23 mouse cellular contexts compared by ENCODE assay signal in genomic region chr9:57654966-57655365, GRCm38 (mm10). TPM values are rescaled to one million over a fixed set of nuclear protein-coding genes. Genes with fewer than 3 reads are reported as not detected.
"Had no signal": no experiment of that assay in that cellular context is flagged by ENCODE, and none has a peak within 500 bp of the region (broad histone marks: within the 10 kb centered on the region; RNA-seq: fewer than 3 reads in every experiment).

No protein-coding gene starts in this region.

- H3K4me3 ChIP-seq: gastrocnemius, adult 2 months; heart, adult 2 months; heart, embryonic 13.5 days; heart, embryonic 15.5 days; hindbrain, embryonic 10.5 days; hindbrain, embryonic 12.5 days; intestine, embryonic 15.5 days; layer of hippocampus, adult 2 months; left cerebral cortex, adult 2 months; limb, embryonic 10.5 days; limb, embryonic 12.5 days; liver, embryonic 13.5 days; liver, embryonic 15.5 days had no signal

- H3K9ac ChIP-seq: heart, embryonic 15.5 days; hindbrain, embryonic 12.5 days; intestine, embryonic 15.5 days; limb, embryonic 12.5 days; liver, embryonic 13.5 days; liver, embryonic 15.5 days had no signal

- H3K27me3 ChIP-seq: intestine, embryonic 15.5 days; liver, embryonic 13.5 days; liver, embryonic 15.5 days had no signal

- H3K9me3 ChIP-seq: heart, embryonic 13.5 days; heart, embryonic 15.5 days; hindbrain, embryonic 10.5 days; hindbrain, embryonic 12.5 days; intestine, embryonic 15.5 days; limb, embryonic 10.5 days; limb, embryonic 12.5 days; liver, embryonic 13.5 days; liver, embryonic 15.5 days had no signal

- H3K27ac ChIP-seq: gastrocnemius, adult 2 months; heart, adult 2 months; heart, embryonic 13.5 days; heart, embryonic 15.5 days; hindbrain, embryonic 12.5 days; hindbrain, embryonic 14.5 days; intestine, embryonic 15.5 days; layer of hippocampus, adult 2 months; left cerebral cortex, adult 2 months; limb, embryonic 10.5 days; limb, embryonic 12.5 days; liver, embryonic 13.5 days; liver, embryonic 15.5 days had no signal

- H3K36me3 ChIP-seq: heart, embryonic 13.5 days; heart, embryonic 15.5 days; hindbrain, embryonic 10.5 days; hindbrain, embryonic 12.5 days; intestine, embryonic 15.5 days; limb, embryonic 10.5 days; limb, embryonic 12.5 days; liver, embryonic 13.5 days; liver, embryonic 15.5 days had no signal

- H3K4me2 ChIP-seq: heart, embryonic 15.5 days; limb, embryonic 12.5 days; liver, embryonic 13.5 days; liver, embryonic 15.5 days had no signal

RNA-seq across cellular contexts. Expression of gene Cyp1a2, which starts 28.5 kb away (rescaled TPM):
- polyA plus RNA-seq: heart, adult 2 months; heart, embryonic 11.5 days; heart, embryonic 13.5 days; heart, embryonic 15.5 days; heart, postnatal 0 days; hindbrain, embryonic 10.5 days; hindbrain, embryonic 12.5 days; hindbrain, embryonic 14.5 days; hindbrain, embryonic 16.5 days; inflammation-experienced regulatory T-cells, adult 6 months; intestine, embryonic 15.5 days; intestine, postnatal 0 days; kidney, embryonic 14.5 days; kidney, embryonic 16.5 days; limb, embryonic 10.5 days; limb, embryonic 12.5 days; limb, embryonic 14.5 days; liver, embryonic 11.5 days had no signal

RNA-seq across cellular contexts. Expression of gene Cyp1a1, which starts 32.8 kb away (rescaled TPM):
- polyA plus RNA-seq: heart, embryonic 11.5 days; heart, embryonic 13.5 days; heart, embryonic 15.5 days; hindbrain, embryonic 10.5 days; hindbrain, embryonic 12.5 days; intestine, embryonic 15.5 days; limb, embryonic 12.5 days had no signal

RNA-seq across cellular contexts. Expression of gene Lman1l, which starts 34.4 kb away (rescaled TPM):
- polyA plus RNA-seq: heart, embryonic 11.5 days; heart, embryonic 13.5 days; heart, embryonic 15.5 days; heart, postnatal 0 days; hindbrain, embryonic 10.5 days; hindbrain, embryonic 12.5 days; hindbrain, embryonic 14.5 days; hindbrain, embryonic 16.5 days; intestine, embryonic 15.5 days; intestine, postnatal 0 days; kidney, embryonic 14.5 days; kidney, embryonic 16.5 days; limb, embryonic 10.5 days; limb, embryonic 12.5 days; limb, embryonic 14.5 days; liver, embryonic 11.5 days; liver, embryonic 15.5 days had no signal

RNA-seq across cellular contexts. Expression of gene Cplx3, which starts 48.9 kb away (rescaled TPM):
- polyA plus RNA-seq: heart, adult 2 months; heart, embryonic 11.5 days; heart, embryonic 13.5 days; heart, embryonic 15.5 days; hindbrain, embryonic 14.5 days; inflammation-experienced regulatory T-cells, adult 6 months; intestine, embryonic 15.5 days; intestine, postnatal 0 days; kidney, embryonic 14.5 days; kidney, embryonic 16.5 days; limb, embryonic 10.5 days; limb, embryonic 12.5 days; limb, embryonic 14.5 days; liver, embryonic 11.5 days; liver, embryonic 13.5 days; liver, embryonic 15.5 days had no signal
